Mouse (Mus musculus) bone marrow, adult 2 months (tissue): ENCODE data around the gene Tjap1. TPM values are rescaled to one million over a fixed set of nuclear protein-coding genes. Genes with fewer than 3 reads are reported as not detected.

Experiments used
- H3K27ac ChIP-seq: fragments of 200-500 bp; 2 replicates; pipeline ENCODE4 v1.5.1; 2012; ENCODE audit warnings: low read depth, mild to moderate bottlenecking, control low read depth, inconsistent platforms, low read length; ENCODE audit not compliant: control insufficient read depth, poor library complexity, insufficient read depth
- H3K4me1 ChIP-seq: fragments of 200-500 bp; 2 replicates; pipeline ENCODE4 v1.6.1; 2011; ENCODE audit warnings: low read length; ENCODE audit not compliant: control insufficient read depth, insufficient read depth
- H3K4me3 ChIP-seq: fragments of 200-500 bp; replicated peaks from 2 replicates; pipeline ENCODE3; 2011; ENCODE audit warnings: mild to moderate bottlenecking, low read depth, low read length, control low read depth; ENCODE audit not compliant: control insufficient read depth
- CTCF ChIP-seq: fragments of 200-500 bp; IDR thresholded peaks from 2 replicates; pipeline ENCODE4 v1.5.1; 2011; ENCODE audit warnings: low read length, control low read depth; ENCODE audit not compliant: control insufficient read depth, insufficient read depth
- POLR2A ChIP-seq: fragments of 200-500 bp; IDR thresholded peaks from 2 replicates; pipeline ENCODE4 v1.6.1; 2011; ENCODE audit warnings: low read depth, mild to moderate bottlenecking, control low read depth, low read length, borderline replicate concordance; ENCODE audit not compliant: control insufficient read depth
- WGBS: fragments of 180-500 bp; shearing (Covaris S2); methylation state at CpG from one replicate; pipeline ENCODE4 v1.1.7; 2018; 5-methylcytosine and 5-hydroxymethylcytosine counted together
- polyA plus RNA-seq: library from polyadenylated mRNA; stranded (reverse); fragments of >200 nt; gene quantifications from 2 replicates; pipeline ENCODE4 v1.2.4, GENCODE M21; 2011; ENCODE audit warnings: low replicate concordance; ENCODE audit not compliant: missing spikeins, insufficient read depth, insufficient read length

Gene Tjap1
- polyA plus RNA-seq, 1 experiment = 28.9 TPM

GRCm38 (mm10) chr17:46254106-46254505 is 28.7 kb downstream of the Tjap1 start:
- Histone ChIP-seq H3K27ac (no peak overlapping the region; the same call in 1 of the 2 replicates), H3K4me1 (no peaks in the 10 kb centered on the region; the same call in 1 of the 2 replicates), H3K4me3 (peak overlapping the region; percentile 33)
- TF ChIP-seq POLR2A (0 out of 2 replicates have a peak, but pooled peaks have one; percentile 3), CTCF (no peak)
- WGBS = under 1% methylated on average over 54 of the region's 54 CpGs

GRCm38 (mm10) chr17:46253452-46254084 is 29.3 kb downstream of the Tjap1 start, which contains the start of gene Lrrc73:
TSS of gene Lrrc73 (plus strand) at chr17:46253531.
- Histone ChIP-seq H3K4me1 (no peaks in the 10 kb centered on the region; the same call in 1 of the 2 replicates), H3K27ac (no peak within 1 kb of the TSS; the same call in 1 of the 2 replicates), H3K4me3 (peak within 1 kb of the TSS; percentile 58)
- TF ChIP-seq CTCF = no peak
- TF ChIP-seq POLR2A = 0 out of 2 replicates have a peak, but pooled peaks have one; percentile 9
- WGBS = 1% methylated on average over 48 of the region's 48 CpGs

- WGBS = 44% methylated on average over 14 of the region's 14 CpGs
- no peaks in the 10 kb centered on the region; the same call in 1 of the 2 replicates for H3K4me1 ChIP-seq
- H3K4me3 ChIP-seq = no peak overlapping the region
- H3K27ac ChIP-seq = no peak overlapping the region
- TF ChIP-seq POLR2A = no peak
- TF ChIP-seq CTCF = peak; percentile 41; the same call in 1 of the 2 replicates
Observed at GRCm38 (mm10) chr17:46252571-46253451, 30.0 kb downstream of the Tjap1 start.

- H3K4me3 ChIP-seq = no peak overlapping the region
- peaks cover 4% of the 10 kb centered on the region for H3K4me1 ChIP-seq
- TF ChIP-seq POLR2A (no peak), CTCF (no peak)
- 78% methylated on average over 7 of the region's 7 CpGs for WGBS
- no peak overlapping the region for H3K27ac ChIP-seq
Observed at GRCm38 (mm10) chr17:46251174-46251573, 31.7 kb downstream of the Tjap1 start.

- no peak for TF ChIP-seq CTCF
- TF ChIP-seq POLR2A = no peak
- WGBS = under 1% methylated on average over 37 of the region's 37 CpGs
- Histone ChIP-seq H3K4me1 (peaks cover 4% of the 10 kb centered on the region), H3K27ac (peak overlapping the region; percentile 92), H3K4me3 (peak overlapping the region; percentile 96)
Observed at GRCm38 (mm10) chr17:46248189-46248522, 34.7 kb downstream of the Tjap1 start.

- peak within 1 kb of the TSS; percentile 92 for H3K27ac ChIP-seq
- peaks cover 4% of the 10 kb centered on the region for H3K4me1 ChIP-seq
- TF ChIP-seq POLR2A (peak; percentile 82; the same call in 1 of the 2 replicates), CTCF (no peak; the same call in 1 of the 2 replicates)
- WGBS = under 1% methylated on average over 53 of the region's 53 CpGs
- peak within 1 kb of the TSS; percentile 96 for H3K4me3 ChIP-seq
Observed at GRCm38 (mm10) chr17:46247512-46248188, 35.2 kb downstream of the Tjap1 start, which contains the start of the genes Polr1c and Yipf3. TSS of gene Polr1c (minus strand) at chr17:46248054. TSS of gene Yipf3 (plus strand) at chr17:46248080.

- no peak for TF ChIP-seq CTCF
- no peak for TF ChIP-seq POLR2A
- Histone ChIP-seq H3K4me1 (peaks cover 4% of the 10 kb centered on the region), H3K27ac (no peak overlapping the region), H3K4me3 (no peak overlapping the region)
- WGBS = 79% methylated on average over 10 of the region's 10 CpGs
Observed at GRCm38 (mm10) chr17:46244579-46244978, 38.2 kb downstream of the Tjap1 start.
